Mouse (Mus musculus) bone marrow, adult 2 months (tissue): Measurements from ENCODE around the gene Fbxo7.

ENCODE experiments used
- CTCF ChIP-seq: fragments of 200-500 bp; IDR thresholded peaks from 2 replicates; pipeline ENCODE4 v1.5.1; 2011; ENCODE audit warnings: low read length, control low read depth; ENCODE audit not compliant: control insufficient read depth, insufficient read depth
- POLR2A ChIP-seq: fragments of 200-500 bp; IDR thresholded peaks from 2 replicates; pipeline ENCODE4 v1.6.1; 2011; ENCODE audit warnings: low read depth, mild to moderate bottlenecking, control low read depth, low read length, borderline replicate concordance; ENCODE audit not compliant: control insufficient read depth

- TF ChIP-seq CTCF: no peak
- TF ChIP-seq POLR2A: no peak
Measured at GRCm38 (mm10) chr10:86023149-86023548, 1.4 kb downstream of the Fbxo7 start.
